ENCODE assay signal across 13 mouse cellular contexts in genomic region chr1:62760086-62760485, GRCm38 (mm10). TPM values are rescaled to one million over a fixed set of nuclear protein-coding genes. Genes with fewer than 3 reads are reported as not detected.
DNase-seq lines count a peak whose midpoint lies in the region; ATAC-seq and TF ChIP-seq lines count a peak whose summit lies in the region.
"Had no signal": no experiment of that assay in that cellular context is flagged by ENCODE, and none has a peak within 500 bp of the region (broad histone marks: within the 10 kb centered on the region; RNA-seq: fewer than 3 reads in every experiment).

No protein-coding gene starts in this region.

- H3K27ac ChIP-seq in liver, postnatal 0 days (ENCODE audit: low read depth): no peak overlapping the region
- H3K27ac ChIP-seq in liver, embryonic 11.5 days (ENCODE audit: low read depth, low read length): no peak overlapping the region
- no peak overlapping the region for H3K27ac ChIP-seq in lung, postnatal 0 days (ENCODE audit: low read length)
- no peak overlapping the region for H3K27ac ChIP-seq in stomach, embryonic 16.5 days (ENCODE audit: low read length)
- H3K27ac ChIP-seq: forebrain, embryonic 12.5 days; liver, embryonic 13.5 days had no signal

- no peak overlapping the region for H3K4me3 ChIP-seq in liver, postnatal 0 days (ENCODE audit: low read depth, low read length)
- H3K4me3 ChIP-seq in liver, embryonic 11.5 days (ENCODE audit: low read depth, low read length): no peak overlapping the region
- no peak overlapping the region for H3K4me3 ChIP-seq in lung, postnatal 0 days (ENCODE audit: low read depth, low read length)
- H3K4me3 ChIP-seq in stomach, embryonic 16.5 days (replicated peaks; ENCODE audit: low read length): no peak overlapping the region
- H3K4me3 ChIP-seq: forebrain, embryonic 12.5 days; liver, embryonic 13.5 days had no signal

- H3K9me3 ChIP-seq in liver, postnatal 0 days (ENCODE audit: low read length): no peaks in the 10 kb centered on the region
- H3K9me3 ChIP-seq in liver, embryonic 11.5 days (ENCODE audit: control insufficient read depth, low read length): no peaks in the 10 kb centered on the region
- H3K9me3 ChIP-seq in lung, postnatal 0 days (ENCODE audit: low read length): no peaks in the 10 kb centered on the region
- no peaks in the 10 kb centered on the region for H3K9me3 ChIP-seq in stomach, embryonic 16.5 days (replicated peaks; ENCODE audit: control insufficient read depth, low read length)
- H3K9me3 ChIP-seq: forebrain, embryonic 12.5 days; liver, embryonic 13.5 days had no signal

- H3K36me3 ChIP-seq in liver, postnatal 0 days (replicated peaks; ENCODE audit: insufficient read depth, low read length): no peaks in the 10 kb centered on the region
- H3K36me3 ChIP-seq in liver, embryonic 11.5 days (ENCODE audit: control insufficient read depth, insufficient read depth, low read length): no peaks in the 10 kb centered on the region
- H3K36me3 ChIP-seq in lung, postnatal 0 days (ENCODE audit: insufficient read depth, low read length): peaks cover 24% of the 10 kb centered on the region
- no peaks in the 10 kb centered on the region for H3K36me3 ChIP-seq in stomach, embryonic 16.5 days (ENCODE audit: control insufficient read depth, insufficient read depth, low read length)
- H3K36me3 ChIP-seq: liver, embryonic 13.5 days had no signal

- no peak for TF ChIP-seq CTCF in liver, postnatal 0 days (IDR thresholded peaks at IDR 0.05; ENCODE audit: low read depth)
- TF ChIP-seq CTCF in lung, postnatal 0 days (IDR thresholded peaks at IDR 0.05): no peak

- no peak overlapping the region for H3K4me2 ChIP-seq in liver, postnatal 0 days (ENCODE audit: low read depth, low read length)
- no peak overlapping the region for H3K4me2 ChIP-seq in liver, embryonic 11.5 days
- no peak overlapping the region for H3K4me2 ChIP-seq in lung, postnatal 0 days (replicated peaks; ENCODE audit: low read depth, low read length)
- no peak overlapping the region for H3K4me2 ChIP-seq in stomach, embryonic 16.5 days (ENCODE audit: low read depth, low read length)
- H3K4me2 ChIP-seq: forebrain, embryonic 12.5 days; liver, embryonic 13.5 days had no signal

- 0 out of 2 replicates have a peak, but pooled peaks cover 2% of the 10 kb centered on the region for H3K4me1 ChIP-seq in liver, postnatal 0 days (ENCODE audit: insufficient read depth)
- H3K4me1 ChIP-seq in liver, embryonic 11.5 days (replicated peaks; ENCODE audit: control insufficient read depth, insufficient read depth, low read length): no peaks in the 10 kb centered on the region
- H3K4me1 ChIP-seq in lung, postnatal 0 days (ENCODE audit: insufficient read depth, low read depth, low read length): peaks cover 4% of the 10 kb centered on the region; the same call in 1 of the 2 replicates
- no peaks in the 10 kb centered on the region for H3K4me1 ChIP-seq in stomach, embryonic 16.5 days (ENCODE audit: control insufficient read depth, insufficient read depth, low read length)
- H3K4me1 ChIP-seq: forebrain, embryonic 12.5 days; liver, embryonic 13.5 days had no signal

- no peak overlapping the region for H3K9ac ChIP-seq in liver, postnatal 0 days (replicated peaks)
- no peak overlapping the region for H3K9ac ChIP-seq in liver, embryonic 11.5 days (ENCODE audit: low read depth, low read length)
- H3K9ac ChIP-seq in lung, postnatal 0 days (replicated peaks; ENCODE audit: low read depth): no peak overlapping the region
- no peak overlapping the region for H3K9ac ChIP-seq in stomach, embryonic 16.5 days (ENCODE audit: low read length)
- H3K9ac ChIP-seq: forebrain, embryonic 12.5 days; liver, embryonic 13.5 days had no signal

- no peak for DNase-seq in liver, postnatal 0 days
- no peak for DNase-seq in liver, embryonic 11.5 days (ENCODE audit: low spot score)
- peak; percentile 23 for DNase-seq in c-Kit-positive CD71-negative TER-119-negative erythroid progenitor cells, embryonic 14.5 days (ENCODE audit: low read depth)
- peak; percentile 60 for DNase-seq in lung, postnatal 0 days (ENCODE audit: low spot score)
- no peak for DNase-seq in layer of hippocampus, adult 9-10 months (ENCODE audit: low spot score)
- no peak for DNase-seq in layer of hippocampus, postnatal 36 days
- DNase-seq: heart, postnatal 4 days; kidney, adult 9 months; liver, embryonic 13.5 days; thymus, adult 2 months had no signal

- WGBS in liver, postnatal 0 days (ENCODE audit: insufficient replicate concordance): 19% methylated on average over 5 of the region's 5 CpGs
- WGBS in liver, embryonic 11.5 days: 34% methylated on average over 5 of the region's 5 CpGs
- WGBS in lung, postnatal 0 days: 21% methylated on average over 5 of the region's 5 CpGs
- WGBS in stomach, embryonic 16.5 days: 35% methylated on average over 5 of the region's 5 CpGs

- H3K27me3 ChIP-seq in liver, postnatal 0 days (ENCODE audit: insufficient read depth, low read length): no peaks in the 10 kb centered on the region
- H3K27me3 ChIP-seq in liver, embryonic 11.5 days (replicated peaks; ENCODE audit: control insufficient read depth, insufficient read depth, low read length): no peaks in the 10 kb centered on the region
- no peaks in the 10 kb centered on the region for H3K27me3 ChIP-seq in lung, postnatal 0 days (replicated peaks; ENCODE audit: insufficient read depth, low read length)
- no peaks in the 10 kb centered on the region for H3K27me3 ChIP-seq in stomach, embryonic 16.5 days (ENCODE audit: control insufficient read depth, insufficient read depth, low read length)
- H3K27me3 ChIP-seq: liver, embryonic 13.5 days had no signal

- TF ChIP-seq EP300 in liver, postnatal 0 days (IDR thresholded peaks at IDR 0.05; ENCODE audit: low read depth): no peak
- TF ChIP-seq EP300 in lung, postnatal 0 days (IDR thresholded peaks at IDR 0.05): no peak

- ATAC-seq in liver, postnatal 0 days: 0 out of 2 replicates have a peak, but pooled peaks have one; percentile 25
- no peak for ATAC-seq in liver, embryonic 11.5 days (replicated peaks; ENCODE audit: low FRiP score)
- ATAC-seq in lung, postnatal 0 days: peak; percentile 70
- peak; percentile 56; the same call in 1 of the 2 replicates for ATAC-seq in stomach, embryonic 16.5 days (ENCODE audit: insufficient read depth, low FRiP score)
- ATAC-seq: midbrain, embryonic 16.5 days had no signal

RNA-seq across cellular contexts. Expression of gene Nrp2, which starts 57.0 kb away (rescaled TPM):
- 0.86 and 0.96 TPM in 2 replicates for polyA plus RNA-seq in liver, postnatal 0 days (2015; fragmentation: Nextera tagmentation; extraction: Ambion mirVana)
- 5.2 and 6.2 TPM in 2 replicates for polyA plus RNA-seq in liver, embryonic 11.5 days (2014; fragmentation: Nextera tagmentation; extraction: Ambion mirVana)
- polyA plus RNA-seq in lung, postnatal 0 days (2015; fragmentation: Nextera tagmentation; extraction: Ambion mirVana): 14.0 and 17.5 TPM in 2 replicates
- polyA plus RNA-seq in stomach, embryonic 16.5 days (2015; fragmentation: Nextera tagmentation; extraction: Ambion mirVana): 26.7 and 29.9 TPM in 2 replicates
- 10 to 100 TPM; 58.8 to 66.3 TPM for total RNA-seq in layer of hippocampus, postnatal 36 days (2021)

Comparison
In these comparisons a context has a peak if more than half of its experiments do, and no peak if none do; other contexts are left out.
1. DNase-seq: peak in c-Kit-positive CD71-negative TER-119-negative erythroid progenitor cells, embryonic 14.5 days (single experiment) and lung, postnatal 0 days (single experiment); none in liver, postnatal 0 days (single experiment), liver, embryonic 11.5 days (single experiment), layer of hippocampus, adult 9-10 months (single experiment) and layer of hippocampus, postnatal 36 days (0 of 2).